Mouse (Mus musculus) E14TG2a.4 (cell line): ENCODE measurements around the gene Fam24b.

Source experiments
- CTCF ChIP-seq: conservative IDR thresholded peaks from 2 replicates; pipeline ENCODE4 v1.5.1; 2014; ENCODE audit warnings: low read length
- POU5F1 ChIP-seq: IDR thresholded peaks from 2 replicates; pipeline ENCODE4 v1.6.1; 2014; ENCODE audit warnings: low read length, borderline replicate concordance

- TF ChIP-seq CTCF = peak; percentile 13; the same call in 1 of the 2 replicates
- no peak for TF ChIP-seq POU5F1
These were observed 11.7 kb downstream of the Fam24b start for GRCm38 (mm10) chr7:131317587-131317986.
